ENCODE assay signal across 26 mouse cellular contexts in the genomic region with DNA sequence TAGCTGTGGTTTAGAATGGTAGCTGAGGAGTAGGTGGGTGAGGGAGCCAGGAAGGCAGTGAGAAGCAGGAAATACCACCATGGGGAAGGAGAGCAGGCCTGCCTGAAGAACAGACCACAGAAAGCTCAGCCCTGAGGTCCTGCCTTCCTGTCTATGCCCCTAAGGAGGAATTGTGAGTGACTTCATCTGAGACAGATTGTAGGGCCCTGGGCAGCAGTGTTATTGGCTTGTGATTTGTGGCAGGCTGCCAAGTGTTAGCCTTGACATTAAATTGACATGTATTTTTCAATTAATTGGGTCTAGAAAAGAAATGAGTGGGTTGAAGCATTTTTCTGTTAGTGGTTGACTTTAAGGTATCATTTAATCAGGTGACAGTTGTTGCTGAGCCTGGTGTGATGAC. TPM values are rescaled to one million over a fixed set of nuclear protein-coding genes. Genes with fewer than 3 reads are reported as not detected.
DNase-seq lines count a peak whose midpoint lies in the region; ATAC-seq and TF ChIP-seq lines count a peak whose summit lies in the region.
"Had no signal": no experiment of that assay in that cellular context is flagged by ENCODE, and none has a peak within 500 bp of the region (broad histone marks: within the 10 kb centered on the region; RNA-seq: fewer than 3 reads in every experiment).

No protein-coding gene starts in this region.

- H3K4me2 ChIP-seq in intestine, postnatal 0 days (replicated peaks; ENCODE audit: low read depth) = no peak overlapping the region
- H3K4me2 ChIP-seq: embryonic facial prominence, embryonic 12.5 days; heart, embryonic 13.5 days; hindbrain, embryonic 15.5 days; liver, embryonic 15.5 days; midbrain, embryonic 11.5 days; stomach, embryonic 15.5 days had no signal

- peak overlapping the region; percentile 60; the same call in 1 of the 2 replicates for H3K27ac ChIP-seq in intestine, postnatal 0 days (ENCODE audit: low read depth, low read length)
- H3K27ac ChIP-seq: embryonic facial prominence, embryonic 12.5 days; heart, embryonic 13.5 days; hindbrain, embryonic 15.5 days; limb, embryonic 10.5 days; liver, embryonic 15.5 days; macrophage; stomach, embryonic 15.5 days had no signal

- peak; percentile 43 for ATAC-seq in CD4-positive, CD25-positive, alpha-beta regulatory T cell, adult 4 months
- no peak for ATAC-seq in intestine, postnatal 0 days
- no peak for ATAC-seq in megakaryocyte-erythroid progenitor cell, adult 5-6 weeks (replicated peaks; ENCODE audit: low FRiP score, low TSS enrichment, poor library complexity, severe bottlenecking)
- ATAC-seq: forebrain, postnatal 0 days had no signal

- H3K9me3 ChIP-seq in intestine, postnatal 0 days (ENCODE audit: control insufficient read depth) = no peaks in the 10 kb centered on the region
- H3K9me3 ChIP-seq: embryonic facial prominence, embryonic 12.5 days; heart, embryonic 13.5 days; hindbrain, embryonic 15.5 days; limb, embryonic 10.5 days; liver, embryonic 15.5 days; stomach, embryonic 15.5 days had no signal

- no peak for TF ChIP-seq CTCF in intestine, postnatal 0 days (IDR thresholded peaks at IDR 0.05; ENCODE audit: low read depth)

- peak; percentile 13 to 25 for DNase-seq in cerebellum, postnatal 10 days
- DNase-seq in cerebellum, adult 18-20 months = no peak
- peak; percentile 22 for DNase-seq in adrenal gland, adult 8-10 months
- no peak for DNase-seq in left cerebral cortex, postnatal 36 days (ENCODE audit: low spot score in 2 of 2)
- DNase-seq: cerebellum, adult 11 months; cerebellum, postnatal 14 days; forebrain, postnatal 0 days; gastrocnemius, postnatal 14 days; heart, adult 18-20 months; heart, postnatal 14 days; kidney, adult 11 months; kidney, postnatal 10 days; liver; right cerebral cortex, adult 18-20 months; thymus, postnatal 4 days had no signal

- H3K27me3 ChIP-seq in intestine, postnatal 0 days (replicated peaks; ENCODE audit: control insufficient read depth, insufficient read depth, low read length) = no peaks in the 10 kb centered on the region
- H3K27me3 ChIP-seq: embryonic facial prominence, embryonic 12.5 days; heart, embryonic 13.5 days; hindbrain, embryonic 15.5 days; liver, embryonic 15.5 days; stomach, embryonic 15.5 days had no signal

- no peak overlapping the region for H3K9ac ChIP-seq in intestine, postnatal 0 days (ENCODE audit: low read depth, low read length)
- H3K9ac ChIP-seq: embryonic facial prominence, embryonic 12.5 days; forebrain, postnatal 0 days; heart, embryonic 13.5 days; hindbrain, embryonic 15.5 days; liver, embryonic 15.5 days; stomach, embryonic 15.5 days had no signal

- intact Hi-C loops in left cerebral cortex, postnatal 36 days (cut with DNase I) = no loop called here

- no peak overlapping the region for H3K4me3 ChIP-seq in intestine, postnatal 0 days (ENCODE audit: low read depth, low read length)
- H3K4me3 ChIP-seq: embryonic facial prominence, embryonic 12.5 days; heart, embryonic 13.5 days; hindbrain, embryonic 15.5 days; limb, embryonic 10.5 days; liver, embryonic 15.5 days; stomach, embryonic 15.5 days had no signal

- H3K36me3 ChIP-seq in intestine, postnatal 0 days (ENCODE audit: control insufficient read depth, insufficient read depth) = peaks cover 24% of the 10 kb centered on the region; the same call in 1 of the 2 replicates

- peaks cover 4% of the 10 kb centered on the region; the same call in 1 of the 2 replicates for H3K4me1 ChIP-seq in intestine, postnatal 0 days (replicated peaks; ENCODE audit: control insufficient read depth, insufficient read depth, low read length)
- H3K4me1 ChIP-seq: embryonic facial prominence, embryonic 12.5 days; hindbrain, embryonic 15.5 days; limb, embryonic 10.5 days; stomach, embryonic 15.5 days had no signal

RNA-seq across cellular contexts. Expression of gene Gfpt1, which starts 13.8 kb away (rescaled TPM):
- polyA plus RNA-seq in CD4-positive, CD25-positive, alpha-beta regulatory T cell, adult 4 months (2017; shearing (Covaris generic)) = 10 to 100 TPM; 21.8 to 27.7 TPM
- total RNA-seq in adrenal gland, adult 8-10 months (2022) = 10 to 100 TPM; 53.2 to 62.5 (median 55.0) TPM
- polyA plus RNA-seq in intestine, postnatal 0 days (2015; fragmentation: Nextera tagmentation; extraction: Ambion mirVana) = 17.5 and 18.8 TPM in 2 replicates
- 10 to 100 TPM; 48.1 to 52.9 TPM for total RNA-seq in left cerebral cortex, postnatal 36 days (2021)
- total RNA-seq in megakaryocyte-erythroid progenitor cell, adult 5-6 weeks (2014; fragmentation: Nextera tagmentation) = 32.0 and 46.2 TPM in 2 replicates
- total RNA-seq in megakaryocyte-erythroid progenitor cell, adult 5-6 weeks (2017) = 34.4 and 40.3 TPM in 2 replicates

RNA-seq across cellular contexts. Expression of gene Nfu1, which starts 19.8 kb away (rescaled TPM):
- polyA plus RNA-seq in CD4-positive, CD25-positive, alpha-beta regulatory T cell, adult 4 months (2017; shearing (Covaris generic)) = 100 to 1,000 TPM; 145 to 167 TPM
- 10 to 100 TPM; 75.6 to 95.8 (median 82.6) TPM for total RNA-seq in adrenal gland, adult 8-10 months (2022)
- 75.6 and 81.8 TPM in 2 replicates for polyA plus RNA-seq in intestine, postnatal 0 days (2015; fragmentation: Nextera tagmentation; extraction: Ambion mirVana)
- 10 to 100 TPM; 57.6 to 57.9 TPM for total RNA-seq in left cerebral cortex, postnatal 36 days (2021)
- 68.1 and 91.5 TPM in 2 replicates for total RNA-seq in megakaryocyte-erythroid progenitor cell, adult 5-6 weeks (2014; fragmentation: Nextera tagmentation)
- total RNA-seq in megakaryocyte-erythroid progenitor cell, adult 5-6 weeks (2017) = 68.4 and 72.6 TPM in 2 replicates

Comparison
In these comparisons a context has a peak if more than half of its experiments do, and no peak if none do; other contexts are left out.
1. DNase-seq: peak in cerebellum, postnatal 10 days (2 of 2) and adrenal gland, adult 8-10 months (single experiment); none in cerebellum, adult 18-20 months (0 of 2) and left cerebral cortex, postnatal 36 days (0 of 2).